Mouse (Mus musculus) testis, adult 2 months (tissue): ENCODE measurements around the gene Clk1.

Source experiments
- CTCF ChIP-seq: fragments of 200-500 bp; IDR thresholded peaks from 2 replicates; pipeline ENCODE4 v1.5.1; 2012; ENCODE audit warnings: low read depth, mild to moderate bottlenecking, inconsistent platforms, low read length, moderate library complexity; ENCODE audit not compliant: control insufficient read depth, insufficient read depth, insufficient replicate concordance
- POLR2A ChIP-seq: fragments of 200-500 bp; IDR thresholded peaks from 2 replicates; pipeline ENCODE4 v1.6.1; 2012; ENCODE audit warnings: low read depth, mild to moderate bottlenecking, inconsistent platforms, low read length, moderate library complexity; ENCODE audit not compliant: control insufficient read depth

- TF ChIP-seq CTCF (no peak), POLR2A (peak; percentile 99)
Observed at GRCm38 (mm10) chr1:58423371-58424248, at the start of gene Clk1.
